Mouse (Mus musculus) gonadal fat pad, adult 2 months (tissue): ENCODE data around the gene Apom. TPM values are rescaled to one million over a fixed set of nuclear protein-coding genes. Genes with fewer than 3 reads are reported as not detected.

ENCODE experiments used
- DNase-seq: peaks from one replicate; pipeline ENCODE4 v3.0.0-alpha.2; 2012; ENCODE audit warnings: low read depth
- polyA plus RNA-seq: library from polyadenylated mRNA; depleted of rRNA; stranded (reverse); fragments of >200 nt; gene quantifications from 2 replicates; pipeline ENCODE4 v1.2.3, GENCODE M21; 2012; rRNA removed

The Apom gene
- polyA plus RNA-seq, 1 experiment: 0.11 TPM

DNA sequence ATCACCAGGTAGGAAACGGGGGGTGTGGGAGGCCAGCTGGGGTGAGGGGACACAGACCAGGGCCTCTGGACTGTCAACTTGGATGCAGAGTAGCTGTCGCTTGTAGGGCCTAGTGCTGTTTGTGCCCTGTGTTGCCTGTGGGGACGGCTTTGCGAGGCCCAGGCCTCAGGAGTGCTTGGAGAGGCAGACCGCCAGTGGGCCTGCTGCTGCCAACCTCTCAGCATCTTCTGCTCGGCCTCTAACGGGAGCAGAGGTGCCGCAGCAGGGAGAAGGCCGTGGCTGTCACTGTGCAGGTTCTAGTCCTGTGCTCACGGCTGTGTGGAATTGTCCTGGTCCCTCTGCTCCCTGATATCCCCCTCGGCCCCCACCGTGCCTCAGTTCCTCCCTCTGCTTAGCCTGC, 35.3 kb downstream of the Apom start:
- DNase-seq: no peak

- DNase-seq: no peak
Observed at GRCm38 (mm10) chr17:35094475-35095365, 37.1 kb downstream of the Apom start.

DNA sequence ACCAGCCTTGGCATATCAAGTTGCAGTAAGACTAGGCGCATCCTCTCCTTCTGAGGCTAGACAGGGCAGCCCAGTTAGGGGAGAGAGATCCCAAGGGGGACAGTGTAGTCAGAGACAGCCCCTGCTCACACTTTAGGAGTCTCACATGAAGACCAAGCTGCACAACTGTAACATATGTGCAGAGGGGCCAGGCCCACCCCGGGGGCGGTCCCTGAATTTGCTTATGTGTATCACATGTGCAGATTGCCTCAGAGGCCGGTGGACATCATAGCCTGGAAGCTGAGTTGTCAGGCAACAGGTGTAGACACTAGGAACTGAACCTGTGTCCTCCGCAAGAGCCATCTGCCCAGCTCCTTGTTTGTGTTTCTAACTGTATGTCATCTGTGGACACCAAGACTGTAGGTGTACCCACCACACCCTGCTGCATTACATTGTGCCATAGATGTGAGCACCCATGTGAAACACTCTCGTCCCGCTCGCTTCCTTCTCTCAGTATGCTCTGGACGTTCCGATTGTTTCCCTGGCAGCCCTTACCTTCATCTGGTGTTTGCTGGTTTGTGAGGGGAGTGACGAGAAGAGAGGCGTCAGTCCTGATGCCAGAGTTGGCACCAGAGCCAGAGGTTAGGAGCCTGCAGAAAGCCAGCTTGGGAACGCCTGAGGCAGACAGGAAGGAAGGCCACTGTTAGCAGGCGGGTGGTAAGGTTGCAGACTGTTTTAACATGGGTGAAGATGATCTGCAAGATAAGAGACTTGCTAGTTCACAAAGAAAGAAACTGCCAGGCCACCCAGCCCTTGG, 39.2 kb downstream of the Apom start:
- DNase-seq: no peak

DNA sequence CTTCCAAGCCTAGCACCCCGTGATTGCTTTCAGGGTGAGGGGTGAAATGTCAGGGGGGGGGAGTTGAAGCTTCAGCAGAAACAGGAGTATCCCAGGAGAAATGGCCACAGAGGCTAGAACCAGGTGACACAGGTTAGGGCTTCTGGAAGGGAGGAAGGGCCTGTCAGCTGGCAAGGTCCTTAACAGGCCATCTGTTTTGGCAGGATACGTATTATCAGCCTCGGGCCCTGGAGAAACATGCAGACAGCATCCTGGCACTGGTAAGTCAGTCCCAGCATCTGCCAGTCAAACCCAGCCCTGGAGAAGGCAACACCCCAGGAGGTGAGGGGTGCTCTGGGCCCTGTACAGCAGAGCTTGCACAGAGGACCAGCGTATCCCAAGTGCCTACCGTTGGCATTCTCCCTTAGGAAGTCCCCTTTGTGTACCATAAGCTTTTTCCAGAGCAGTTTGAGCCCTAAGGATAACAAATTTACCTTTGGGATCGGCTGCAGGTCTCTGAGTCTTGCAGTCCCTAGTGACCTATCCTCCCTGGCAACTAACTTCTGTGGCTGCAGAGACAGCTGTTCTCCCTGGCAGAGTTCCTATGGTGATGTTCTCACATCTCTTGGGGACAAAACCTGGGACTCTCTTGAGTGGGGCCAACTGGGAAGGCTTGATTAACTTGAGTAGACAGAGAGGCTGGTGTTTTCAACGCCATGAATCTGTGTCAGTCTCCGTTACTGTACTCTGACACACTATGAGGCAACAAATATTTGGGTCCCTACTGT, 41.5 kb downstream of the Apom start:
- no peak for DNase-seq

DNA sequence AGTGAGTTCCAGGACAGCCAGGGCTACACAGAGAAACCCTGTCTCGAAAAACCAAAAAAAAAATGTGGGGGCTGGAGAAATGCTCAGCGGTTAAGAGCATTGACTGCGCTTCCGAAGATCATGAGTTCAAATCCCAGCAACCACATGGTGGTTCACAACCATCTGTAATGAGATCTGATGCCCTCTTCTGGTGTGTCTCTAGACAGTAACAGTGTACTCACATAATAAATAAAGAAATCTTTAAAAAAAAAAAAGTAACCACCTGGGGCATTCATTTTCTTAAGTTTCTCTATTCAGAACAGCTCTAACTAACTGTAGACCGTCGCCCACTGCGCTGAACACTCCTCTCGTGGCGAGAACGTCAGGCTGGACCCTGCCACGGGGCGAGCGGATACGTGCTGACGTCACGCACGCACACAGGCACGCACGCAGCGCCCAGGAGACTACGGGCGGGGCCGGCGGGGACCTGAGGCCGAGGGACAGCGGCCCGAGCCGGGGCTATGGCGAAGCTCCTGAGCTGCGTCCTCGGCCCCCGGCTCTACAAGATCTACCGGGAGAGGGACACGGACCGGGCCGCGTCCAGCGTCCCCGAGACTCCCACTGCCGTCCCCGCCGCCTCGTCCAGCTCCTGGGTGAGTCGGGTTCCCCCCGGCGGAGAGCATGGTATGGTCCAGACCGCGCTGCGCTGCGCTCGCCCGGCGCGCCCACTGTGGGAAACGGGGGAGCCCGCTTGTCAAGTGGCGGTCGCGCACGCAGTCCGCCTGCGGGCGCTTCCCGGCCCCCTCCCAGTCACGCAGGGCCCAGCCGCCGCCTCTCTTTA, 42.8 kb downstream of the Apom start, which contains the start of gene Abhd16a:
Gene Abhd16a, plus strand, starts transcription at position 439 of the 820 bp plus-strand sequence.
- peak; percentile 44 for DNase-seq

DNA sequence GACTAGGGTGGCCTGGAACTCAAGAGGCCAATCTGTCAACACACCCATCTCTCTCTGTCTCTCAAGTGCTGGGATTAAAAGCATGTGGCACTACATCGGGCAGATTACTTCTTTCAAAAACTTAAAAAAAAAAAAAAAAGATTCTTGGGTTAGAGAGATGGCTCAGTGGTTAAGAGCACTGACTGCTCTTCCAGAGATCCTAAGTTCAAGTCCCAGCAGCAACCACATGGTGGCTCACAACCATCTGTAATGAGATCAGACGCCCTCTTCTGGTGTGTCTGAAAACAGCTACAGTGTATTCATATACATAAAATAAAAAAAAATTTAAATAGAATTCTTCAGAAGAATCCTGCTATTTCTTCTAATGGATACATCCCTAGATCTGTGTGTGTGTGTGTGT, 43.7 kb downstream of the Apom start:
- DNase-seq: no peak

GRCm38 (mm10) chr17:35085208-35085865, 46.5 kb downstream of the Apom start, which contains the start of gene Ly6g6f:
Gene Ly6g6f, minus strand, starts transcription at chr17:35085610.
- DNase-seq: no peak

DNA sequence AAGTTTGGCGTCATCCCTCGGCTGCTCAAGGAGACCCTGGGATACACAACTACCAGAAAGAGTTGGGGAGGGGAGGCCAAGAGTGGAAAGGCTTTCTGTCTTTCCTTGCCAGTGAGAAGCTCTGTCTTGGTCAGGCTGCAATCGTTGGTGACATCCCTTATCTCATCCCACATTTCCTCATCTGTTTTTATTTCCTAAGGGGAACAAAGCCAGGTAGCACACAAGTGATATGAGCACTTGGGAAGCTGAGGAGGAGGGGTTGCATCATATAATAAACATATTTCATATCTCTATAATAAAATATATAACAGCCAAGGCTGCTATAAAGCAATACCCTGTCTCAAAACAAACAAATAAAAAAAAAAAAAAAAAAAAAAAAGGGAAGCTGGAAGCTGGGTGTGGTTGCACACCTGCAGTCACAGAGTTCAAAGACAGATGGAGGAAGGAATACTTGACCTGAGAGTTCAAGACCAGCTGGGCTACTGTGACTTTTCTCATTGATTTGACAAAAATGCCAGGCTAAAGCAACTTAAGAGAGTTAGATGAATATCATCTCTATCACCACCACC, 47.8 kb downstream of the Apom start:
- DNase-seq: no peak

- no peak for DNase-seq
Observed at GRCm38 (mm10) chr17:35082841-35083576, 48.8 kb downstream of the Apom start.

GRCm38 (mm10) chr17:35080710-35081109, 51.1 kb downstream of the Apom start:
- no peak for DNase-seq

DNA sequence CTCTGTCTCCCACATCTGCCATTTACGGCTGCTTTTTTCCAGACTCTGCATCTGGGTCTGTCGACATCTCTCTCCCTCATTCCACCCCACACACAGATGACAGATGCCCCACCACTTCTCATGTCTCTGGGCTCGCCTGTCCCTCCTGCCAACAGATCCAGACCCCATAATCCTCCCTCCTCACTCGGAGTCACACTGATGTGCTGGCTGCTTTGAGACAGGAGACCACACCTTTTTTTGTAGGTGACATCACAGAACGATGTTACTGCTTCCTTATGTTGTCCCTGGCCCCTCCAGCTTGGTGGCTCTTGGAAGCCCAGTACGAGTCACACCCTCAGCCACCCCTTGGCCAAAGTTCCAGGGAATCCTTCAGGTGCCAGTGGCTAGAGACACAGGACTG, 51.6 kb downstream of the Apom start:
- no peak for DNase-seq

DNA sequence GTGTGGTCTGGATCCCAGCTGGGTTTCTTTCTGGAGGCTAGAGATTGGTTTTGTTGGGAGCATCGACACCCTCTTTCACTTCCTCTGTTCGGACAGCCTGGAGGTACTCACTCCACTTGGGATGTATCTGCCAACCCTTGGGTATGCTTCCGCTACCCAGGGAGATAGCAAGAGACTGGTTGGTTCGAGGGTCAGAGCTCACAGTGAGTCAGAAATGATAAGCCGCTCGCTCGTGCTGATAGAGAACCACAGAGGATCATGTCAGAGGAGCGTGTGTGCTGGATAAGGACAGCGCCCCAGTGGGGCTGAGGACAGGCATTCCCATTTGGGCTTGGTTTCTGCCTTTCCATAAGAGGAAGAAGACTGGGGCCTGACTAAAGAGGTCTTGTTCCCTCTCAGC, 52.1 kb downstream of the Apom start:
- no peak for DNase-seq

Other genes with a start within 250 kb of the Apom start
- 54.9 and 69.0 TPM in 2 replicates for gene C2, start 233.8 kb downstream of the Apom start, polyA plus RNA-seq
- gene Ehmt2, start 233.6 kb downstream of the Apom start, polyA plus RNA-seq: 230 TPM in 2 replicates
- gene Slc44a4, start 217.6 kb downstream of the Apom start, polyA plus RNA-seq: 48.4 and 50.0 TPM in 2 replicates
- gene Neu1, start 200.8 kb downstream of the Apom start, polyA plus RNA-seq: 113 and 155 TPM in 2 replicates
- gene Hspa1b, start 172.8 kb downstream of the Apom start, polyA plus RNA-seq: 58.3 and 104 TPM in 2 replicates
- 0.24 TPM in 1 of 2 replicates, not detected in the other for gene Gm20481, start 162.1 kb downstream of the Apom start, polyA plus RNA-seq
- 37.0 and 50.4 TPM in 2 replicates for gene Hspa1a, start 159.9 kb downstream of the Apom start, polyA plus RNA-seq
- 2.4 and 4.4 TPM in 2 replicates for gene Hspa1l, start 159.3 kb downstream of the Apom start, polyA plus RNA-seq
- gene Lsm2, start 150.2 kb downstream of the Apom start, polyA plus RNA-seq: 36.8 and 54.6 TPM in 2 replicates
- gene Vars, start 131.1 kb downstream of the Apom start, polyA plus RNA-seq: 127 and 175 TPM in 2 replicates
- gene Vwa7, start 115.5 kb downstream of the Apom start, polyA plus RNA-seq: 1.2 and 1.3 TPM in 2 replicates
- 3.0 and 3.4 TPM in 2 replicates for gene Sapcd1, start 104.0 kb downstream of the Apom start, polyA plus RNA-seq
- gene Msh5, start 85.3 kb downstream of the Apom start, polyA plus RNA-seq: 4.7 and 5.2 TPM in 2 replicates
- gene Clic1, start 82.1 kb downstream of the Apom start, polyA plus RNA-seq: 129 and 133 TPM in 2 replicates
- 54.7 and 62.7 TPM in 2 replicates for gene Ddah2, start 73.0 kb downstream of the Apom start, polyA plus RNA-seq
- 0.61 and 0.66 TPM in 2 replicates for gene Ly6g6c, start 66.7 kb downstream of the Apom start, polyA plus RNA-seq
- 1.5 and 3.3 TPM in 2 replicates for gene Mpig6b, start 65.9 kb downstream of the Apom start, polyA plus RNA-seq
- 19.1 and 23.4 TPM in 2 replicates for gene Ly6g6e, start 55.1 kb downstream of the Apom start, polyA plus RNA-seq
- 15.7 and 17.2 TPM in 2 replicates for gene Ly6g6d, start 54.0 kb downstream of the Apom start, polyA plus RNA-seq
- 0.09 TPM in 1 of 2 replicates, not detected in the other for gene Ly6g6f, start 46.4 kb downstream of the Apom start, polyA plus RNA-seq
- 211 and 233 TPM in 2 replicates for gene Abhd16a, start 42.8 kb downstream of the Apom start, polyA plus RNA-seq
- 2,220 and 3,034 TPM in 2 replicates for gene Ly6g5c, start 23.8 kb downstream of the Apom start, polyA plus RNA-seq
- gene Ly6g5b, start 16.6 kb downstream of the Apom start, polyA plus RNA-seq: 1,986 and 2,407 TPM in 2 replicates
- gene Gpank1, start 10.6 kb downstream of the Apom start, polyA plus RNA-seq: 9.4 and 10.1 TPM in 2 replicates
- gene Csnk2b, start 10.0 kb downstream of the Apom start, polyA plus RNA-seq: 397 and 504 TPM in 2 replicates
- 6.4 and 7.7 TPM in 2 replicates for gene D17H6S53E, start 5.7 kb downstream of the Apom start, polyA plus RNA-seq
- 170 and 187 TPM in 2 replicates for gene Bag6, start 3.1 kb upstream of the Apom start, polyA plus RNA-seq
- gene Prrc2a, start 32.8 kb upstream of the Apom start, polyA plus RNA-seq: 218 and 257 TPM in 2 replicates
- gene Aif1, start 44.0 kb upstream of the Apom start, polyA plus RNA-seq: 2.5 and 3.4 TPM in 2 replicates
- gene Lst1, start 56.4 kb upstream of the Apom start, polyA plus RNA-seq: 15.3 and 20.2 TPM in 2 replicates
- 2.7 and 3.2 TPM in 2 replicates for gene Ltb, start 62.4 kb upstream of the Apom start, polyA plus RNA-seq
- 0.82 and 1.3 TPM in 2 replicates for gene Tnf, start 70.0 kb upstream of the Apom start, polyA plus RNA-seq
- 0.28 TPM in 2 replicates for gene Lta, start 73.3 kb upstream of the Apom start, polyA plus RNA-seq
- 1.2 and 3.1 TPM in 2 replicates for gene Gm16181, start 88.8 kb upstream of the Apom start, polyA plus RNA-seq
- 20.9 and 22.5 TPM in 2 replicates for gene Atp6v1g2, start 101.6 kb upstream of the Apom start, polyA plus RNA-seq
- gene Nfkbil1, start 103.7 kb upstream of the Apom start, polyA plus RNA-seq: 15.7 and 19.9 TPM in 2 replicates
- gene Ddx39b, start 109.7 kb upstream of the Apom start, polyA plus RNA-seq: 310 and 321 TPM in 2 replicates
- 753 and 887 TPM in 2 replicates for gene H2-D1, start 130.7 kb upstream of the Apom start, polyA plus RNA-seq
- gene H2-Q1, start 188.4 kb upstream of the Apom start, polyA plus RNA-seq: 0.04 and 0.05 TPM in 2 replicates
- 2.1 and 2.3 TPM in 2 replicates for gene H2-Q2, start 210.2 kb upstream of the Apom start, polyA plus RNA-seq
- 40.4 and 55.1 TPM in 2 replicates for gene H2-Q4, start 247.6 kb upstream of the Apom start, polyA plus RNA-seq